Mouse (Mus musculus) heart, adult 11 months (tissue): ENCODE data around the gene Gm10220.
"Not testable (repeated sequence)": the region's sequence is repeated elsewhere in the genome, so short reads cannot be mapped to it uniquely, and the experiment has no call there.

Experiments
- DNase-seq: peaks from one replicate; pipeline ENCODE4 v3.0.0; 2022

Gene Gm10220

GRCm38 (mm10) chr5:26121321-26121720 is at the start of gene Gm10220:
TSS of gene Gm10220 (minus strand) at chr5:26121421.
- DNase-seq, result not testable (repeated sequence)

GRCm38 (mm10) chr5:26169855-26170254 is 48.6 kb upstream of the Gm10220 start:
- DNase-seq, result peak; percentile 43

- no peak for DNase-seq
Observed at GRCm38 (mm10) chr5:26165791-26166165, 44.6 kb upstream of the Gm10220 start.

GRCm38 (mm10) chr5:26165036-26165790 is 44.0 kb upstream of the Gm10220 start:
- DNase-seq, result peak; percentile 96

GRCm38 (mm10) chr5:26157396-26158170 is 36.4 kb upstream of the Gm10220 start:
- peak; percentile 80 for DNase-seq

- no peak for DNase-seq
Observed at GRCm38 (mm10) chr5:26142891-26143290, 21.7 kb upstream of the Gm10220 start.

- not testable (repeated sequence) for DNase-seq
Observed at GRCm38 (mm10) chr5:26105262-26105661, 16.0 kb downstream of the Gm10220 start, which contains the start of gene 5031410I06Rik. TSS of gene 5031410I06Rik (minus strand) at chr5:26105362.

- DNase-seq, result not testable (repeated sequence)
Observed at GRCm38 (mm10) chr5:26089191-26089590, 32.0 kb downstream of the Gm10220 start, which contains the start of gene Gm10471. TSS of gene Gm10471 (minus strand) at chr5:26089291.

GRCm38 (mm10) chr5:26079023-26079422 is 42.2 kb downstream of the Gm10220 start:
- DNase-seq, result not testable (repeated sequence)

GRCm38 (mm10) chr5:26070716-26071115 is 50.5 kb downstream of the Gm10220 start:
- no peak for DNase-seq
